Mouse (Mus musculus): Measurements from ENCODE around the gene 4930519P11Rik.

Gene 4930519P11Rik

DNA sequence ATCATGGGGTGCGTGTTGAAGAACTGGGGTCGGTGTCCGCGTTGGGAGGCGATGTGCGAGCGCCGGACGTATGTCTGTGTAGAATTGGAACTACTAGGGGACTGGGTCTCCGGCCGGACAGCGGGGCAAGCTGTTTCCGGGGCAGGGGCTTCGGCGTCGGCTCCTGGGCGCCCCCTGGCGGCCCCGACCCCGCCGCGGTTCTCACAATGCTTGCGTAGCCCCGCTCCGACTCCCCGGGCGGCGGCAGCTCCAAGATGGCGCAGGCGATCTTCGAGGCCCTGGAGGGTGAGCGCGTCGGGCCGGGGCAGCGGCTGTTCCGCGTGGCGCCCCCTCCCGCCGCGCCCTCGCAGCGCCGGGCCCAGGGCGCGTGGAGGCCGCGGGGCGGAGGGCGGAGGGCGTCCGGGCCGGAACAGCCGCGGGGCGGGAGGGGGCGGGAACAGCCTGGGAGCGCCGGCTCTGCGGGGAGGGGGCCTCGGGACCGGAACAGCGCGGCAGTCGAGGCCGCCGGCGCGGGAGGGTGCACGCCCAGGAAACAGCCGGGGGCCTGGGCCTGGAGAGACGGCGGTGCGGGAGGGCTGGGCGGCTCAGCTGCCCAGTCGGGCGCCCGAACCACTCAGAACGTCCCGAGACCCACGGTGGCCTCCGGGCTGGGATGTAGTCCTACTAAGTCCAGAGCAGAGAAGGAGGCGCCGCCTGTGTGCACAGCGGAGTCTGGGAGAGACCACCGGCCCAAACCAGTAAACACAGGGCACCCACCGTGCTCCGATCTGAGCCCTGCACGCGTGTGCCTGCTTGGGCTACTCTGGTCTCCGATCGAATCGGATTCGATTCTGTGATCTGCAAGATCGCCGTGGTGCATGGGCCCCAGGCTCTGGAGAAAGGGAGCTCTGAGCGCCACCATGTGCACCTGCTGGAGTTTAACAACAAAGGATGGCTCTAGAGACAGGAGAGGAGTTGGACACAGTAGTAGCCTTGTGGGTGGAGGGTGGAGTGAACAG lies at the start of gene 4930519P11Rik, which contains the start of gene Zfp341:
Gene 4930519P11Rik (minus strand): TSS at position 320 of the 998 bp plus-strand sequence.
Gene Zfp341 (plus strand): TSS at position 180 of the 998 bp plus-strand sequence.
- peak; percentile 95 for DNase-seq (ENCODE audit: low read depth)

DNA sequence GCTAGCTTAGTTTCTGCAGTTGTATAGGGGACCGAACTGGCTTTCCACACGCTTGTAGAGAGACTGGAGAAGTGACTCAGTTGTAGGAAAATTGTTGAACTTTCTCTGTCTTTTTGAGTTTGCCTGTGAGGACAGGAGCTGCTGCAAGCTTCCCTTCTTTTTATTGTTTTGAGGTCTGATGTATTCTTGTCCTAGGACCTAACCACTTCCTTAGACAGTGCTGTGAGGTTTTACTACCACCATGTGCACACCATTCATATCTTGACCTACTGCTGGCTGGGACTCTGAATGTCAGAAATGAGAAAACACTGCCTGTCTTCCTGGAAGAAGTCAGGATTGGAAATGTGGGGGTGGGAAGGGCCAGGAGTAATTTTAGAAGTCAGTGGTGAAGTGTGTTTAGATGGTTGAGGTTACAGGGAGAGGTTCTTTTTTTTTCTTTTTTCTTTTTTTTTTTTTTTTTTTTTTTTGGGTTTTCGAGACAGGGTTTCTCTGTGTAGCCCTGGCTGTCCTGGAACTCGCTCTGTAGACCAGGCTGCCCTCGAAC lies 46.4 kb upstream of the 4930519P11Rik start:
- DNase-seq (ENCODE audit: low read depth) = no peak

DNA sequence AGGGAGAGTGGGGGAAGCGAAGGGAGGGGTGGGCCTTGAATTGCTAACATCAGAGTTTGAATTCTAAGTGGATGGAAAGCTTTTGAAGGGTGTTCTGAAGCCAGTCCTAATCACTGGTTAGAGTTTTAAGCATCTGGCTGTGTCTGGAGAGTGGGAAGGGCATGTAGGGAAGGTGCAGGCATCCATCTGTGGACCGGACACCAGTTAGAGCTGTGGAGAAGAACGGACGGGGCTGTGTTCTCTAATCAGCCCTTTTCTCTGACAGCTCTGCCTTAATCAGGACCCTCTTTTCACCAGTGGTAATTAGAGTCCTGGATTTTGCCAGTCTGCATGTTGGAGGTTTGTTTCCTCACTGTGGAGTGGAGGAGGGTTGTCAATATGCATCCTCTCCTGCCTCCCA lies 45.8 kb upstream of the 4930519P11Rik start:
- no peak for DNase-seq (ENCODE audit: low read depth)

DNA sequence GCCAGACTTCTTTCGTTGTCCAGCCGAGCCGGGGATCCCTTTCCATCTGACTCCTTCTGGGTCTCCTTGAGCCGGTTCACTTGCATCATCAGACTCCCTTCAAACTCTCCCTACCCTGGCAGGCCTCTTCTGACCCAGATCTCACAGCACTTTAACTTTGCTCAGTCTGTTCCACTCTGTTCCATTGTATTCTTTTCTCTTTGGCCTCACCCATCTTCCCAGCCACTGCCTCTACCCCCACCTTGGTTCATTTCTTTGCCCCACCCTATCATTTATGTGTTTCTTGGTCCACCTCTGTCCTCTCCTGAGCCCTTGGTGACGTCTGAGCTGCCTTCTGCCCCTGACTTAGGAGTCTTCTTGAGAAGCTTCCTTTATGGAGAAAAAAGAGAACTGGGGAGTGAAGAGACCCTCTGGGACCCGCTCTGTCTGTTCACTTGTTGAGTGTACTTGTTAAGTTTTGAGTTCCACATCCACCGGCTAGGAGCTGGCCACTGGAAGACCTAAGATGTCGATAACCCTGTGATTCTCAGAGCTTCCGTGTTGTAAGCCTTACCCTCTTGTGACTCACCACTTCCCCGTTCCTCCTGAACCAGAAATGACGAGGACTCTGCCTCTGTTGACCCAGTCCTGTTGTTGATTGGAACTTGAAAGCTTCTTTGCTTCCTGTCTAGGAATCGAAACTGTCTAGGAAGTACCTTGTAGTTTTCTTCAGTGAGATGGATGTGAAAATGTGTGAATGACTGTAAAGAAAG lies 44.4 kb upstream of the 4930519P11Rik start:
- DNase-seq (ENCODE audit: low read depth) = peak; percentile 70

DNA sequence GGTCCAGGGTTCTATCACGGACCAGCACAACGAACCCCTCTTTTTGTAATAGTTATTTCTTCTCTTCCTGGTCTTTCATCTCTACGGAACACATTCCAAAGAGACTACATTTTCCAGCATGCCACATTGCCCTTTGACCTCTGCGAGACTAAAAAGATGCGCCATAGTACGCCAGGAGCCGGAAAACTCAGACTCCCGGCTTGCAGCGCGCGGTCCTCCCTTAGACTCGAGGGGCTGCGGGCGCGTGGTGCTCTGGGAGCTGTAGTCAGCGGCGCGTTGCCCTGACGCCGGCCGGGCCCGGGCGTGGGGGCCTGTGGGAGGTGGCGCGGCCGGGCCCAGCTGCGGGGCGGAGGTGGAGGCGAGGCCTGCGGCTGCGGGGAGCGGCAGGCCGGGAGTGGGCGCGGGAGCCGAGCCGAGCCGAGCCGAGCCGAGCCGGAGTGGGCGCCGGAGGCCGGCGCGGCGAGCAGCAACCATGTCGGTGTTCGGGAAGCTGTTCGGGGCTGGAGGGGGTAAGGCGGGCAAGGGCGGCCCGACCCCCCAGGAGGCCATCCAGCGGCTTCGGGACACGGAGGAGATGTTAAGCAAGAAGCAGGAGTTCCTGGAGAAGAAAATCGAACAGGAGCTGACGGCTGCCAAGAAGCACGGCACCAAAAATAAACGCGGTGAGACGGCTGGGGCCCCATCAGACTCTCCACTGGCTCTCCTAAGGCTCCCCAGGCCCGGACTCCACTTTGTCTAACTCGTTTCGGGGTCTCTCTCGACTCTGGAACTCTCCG lies 43.7 kb upstream of the 4930519P11Rik start:
- peak; percentile 98 for DNase-seq (ENCODE audit: low read depth)

DNA sequence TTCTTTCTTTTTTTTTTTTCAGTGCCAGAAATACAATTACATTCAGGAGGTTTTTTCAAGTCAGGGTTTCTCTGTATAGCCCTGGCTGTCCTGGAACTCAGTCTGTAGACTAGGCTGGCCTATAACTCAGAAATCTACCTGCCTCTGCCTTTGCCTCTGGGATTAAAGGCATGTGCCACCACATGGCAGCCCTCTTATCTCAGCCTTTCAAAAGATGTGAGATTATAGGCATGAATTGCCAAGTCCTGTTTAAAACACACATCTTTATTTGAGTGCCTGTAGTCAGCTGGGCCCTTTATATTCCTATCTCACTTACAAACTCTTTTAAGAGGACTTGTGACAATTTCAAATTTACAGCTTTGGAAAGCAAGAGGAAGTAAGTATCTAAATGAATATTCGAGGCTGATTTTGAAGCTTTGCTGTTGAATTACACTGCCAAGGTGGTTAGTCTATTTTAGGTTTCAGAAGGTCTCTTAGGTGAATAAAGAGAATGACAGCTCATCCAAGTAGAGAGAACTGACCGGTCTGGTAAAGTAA lies 42.7 kb upstream of the 4930519P11Rik start:
- DNase-seq (ENCODE audit: low read depth) = no peak

DNA sequence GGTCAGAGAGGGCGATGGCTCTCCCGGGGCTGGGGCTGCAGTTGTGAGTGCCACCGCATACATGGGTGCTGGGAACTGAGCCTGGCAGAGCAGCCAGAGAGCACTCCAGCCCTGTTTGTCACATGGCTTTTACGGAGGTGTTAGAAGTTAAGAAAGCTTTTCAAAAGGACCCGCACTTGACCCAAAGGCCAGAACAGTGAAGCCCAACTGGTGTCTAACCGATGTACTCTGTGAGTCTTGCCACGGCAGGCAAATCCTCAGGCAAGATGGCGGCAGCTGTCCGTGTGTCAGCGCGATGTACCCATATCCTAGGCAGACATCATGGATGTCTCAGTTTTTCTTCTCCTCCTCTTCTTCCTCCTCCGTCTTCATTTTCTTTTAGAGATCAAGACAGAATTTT lies 41.7 kb upstream of the 4930519P11Rik start:
- DNase-seq (ENCODE audit: low read depth) = no peak

DNA sequence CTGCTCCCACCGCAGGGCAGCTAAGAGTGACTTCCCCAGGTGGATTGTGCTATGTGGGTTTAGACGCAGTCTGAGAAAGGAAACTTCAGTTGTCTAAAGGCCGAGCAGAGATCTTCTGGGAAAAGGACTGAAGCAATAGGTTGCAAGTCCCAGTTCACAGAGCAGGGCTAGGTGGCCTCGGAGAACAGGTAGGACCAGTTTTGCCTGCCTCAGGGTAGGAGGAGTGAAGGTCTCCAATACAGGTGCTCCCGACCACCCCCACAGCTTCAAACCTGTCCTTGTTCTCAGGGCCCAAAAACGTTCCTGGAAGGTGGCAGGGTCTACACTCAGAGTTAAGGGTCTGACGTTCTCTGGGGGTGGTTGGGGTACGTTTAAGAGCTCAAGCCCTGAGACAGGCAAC lies 38.1 kb upstream of the 4930519P11Rik start, which contains the start of gene Chmp4b:
Gene Chmp4b (plus strand): TSS at position 343 of the 400 bp plus-strand sequence.
- DNase-seq (ENCODE audit: low read depth) = no peak

DNA sequence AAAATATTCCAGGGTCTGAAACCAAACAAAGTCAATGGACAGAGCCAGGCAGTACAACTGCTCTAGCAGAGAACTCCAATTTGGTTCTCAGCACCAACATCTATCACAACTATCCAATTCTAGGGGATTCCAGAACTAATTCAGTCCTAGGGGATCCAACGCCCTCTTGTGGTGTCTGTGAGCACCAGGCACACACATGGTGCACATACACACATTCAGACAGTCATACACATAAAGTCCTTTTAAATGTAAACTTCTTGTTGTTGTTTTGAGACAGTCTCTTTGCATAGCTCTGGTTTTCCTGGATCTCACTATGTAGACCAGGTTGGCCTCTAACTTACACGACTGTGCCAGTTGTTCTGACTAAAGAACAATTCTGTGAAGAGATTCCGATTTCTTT lies 37.2 kb upstream of the 4930519P11Rik start:
- DNase-seq (ENCODE audit: low read depth) = no peak

DNA sequence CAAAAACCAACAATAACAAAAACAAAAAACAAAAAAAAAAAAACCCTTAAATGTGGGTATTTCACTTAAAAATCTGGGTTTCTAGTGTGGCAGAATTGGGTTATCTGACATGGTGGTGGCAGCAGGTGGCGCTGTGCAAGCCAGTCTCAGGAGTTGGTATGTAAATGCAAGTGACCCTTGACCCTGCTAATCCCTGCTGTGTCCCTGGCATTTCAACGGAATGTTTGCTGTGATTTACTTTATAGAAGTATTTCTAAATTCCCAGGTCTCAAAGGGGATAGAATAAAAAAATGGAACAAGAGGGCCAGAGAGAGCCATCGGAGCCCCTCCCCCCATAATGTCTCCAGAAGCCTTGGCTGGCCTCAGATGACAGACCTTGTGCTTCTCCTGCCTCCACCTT lies 34.8 kb upstream of the 4930519P11Rik start:
- peak; percentile 36 for DNase-seq (ENCODE audit: low read depth)

DNA sequence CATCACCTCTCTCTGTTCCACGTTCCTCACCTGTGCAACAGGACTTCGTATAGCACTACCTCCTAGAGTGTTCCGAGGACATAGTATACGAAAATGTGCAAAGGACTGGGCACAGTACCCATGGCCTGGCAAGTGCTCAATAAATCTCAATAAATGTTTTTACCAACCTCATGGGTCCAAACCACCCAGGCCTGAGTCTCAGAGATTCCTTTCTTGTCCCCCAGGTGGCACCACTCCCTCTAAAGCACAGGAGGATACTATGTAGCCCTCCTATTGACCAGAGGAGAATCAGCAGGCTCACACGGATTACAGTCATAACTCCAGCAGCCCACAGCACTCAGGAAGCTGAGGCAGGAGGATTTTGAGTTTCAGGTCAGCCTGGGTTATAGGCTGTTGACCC lies 33.4 kb upstream of the 4930519P11Rik start:
- DNase-seq (ENCODE audit: low read depth) = peak; percentile 49

DNA sequence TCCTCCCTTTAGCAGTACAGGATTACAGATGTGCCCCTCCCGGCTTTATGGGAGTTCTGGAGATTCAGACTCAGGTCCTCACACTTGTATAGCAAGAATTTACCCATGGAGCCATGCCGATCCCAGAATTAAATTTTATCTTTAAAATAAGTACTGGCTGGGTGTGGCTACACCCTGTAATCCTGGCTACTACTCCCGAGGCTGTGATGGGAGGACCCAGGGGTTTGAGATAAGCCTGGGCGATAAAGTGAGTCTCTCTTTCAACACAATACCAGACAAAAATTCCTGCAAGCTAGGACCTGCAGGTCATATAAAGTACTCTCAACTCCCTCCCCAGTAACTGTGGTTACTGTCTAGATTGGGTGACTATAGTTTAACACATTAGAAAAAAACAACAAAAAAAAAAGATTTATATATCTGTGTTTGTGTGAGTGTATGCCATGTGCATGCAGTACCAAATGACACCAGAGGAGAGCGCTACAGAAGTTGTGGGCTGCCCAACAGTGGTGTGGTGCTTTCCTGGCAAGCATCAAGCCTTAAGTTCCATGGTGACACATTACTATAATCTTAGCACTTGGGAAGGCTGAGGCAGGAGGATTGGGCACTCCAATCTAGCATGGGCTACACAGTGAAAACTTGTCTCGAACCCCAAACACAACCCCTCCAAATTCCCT lies 29.6 kb upstream of the 4930519P11Rik start:
- DNase-seq (ENCODE audit: low read depth) = no peak

DNA sequence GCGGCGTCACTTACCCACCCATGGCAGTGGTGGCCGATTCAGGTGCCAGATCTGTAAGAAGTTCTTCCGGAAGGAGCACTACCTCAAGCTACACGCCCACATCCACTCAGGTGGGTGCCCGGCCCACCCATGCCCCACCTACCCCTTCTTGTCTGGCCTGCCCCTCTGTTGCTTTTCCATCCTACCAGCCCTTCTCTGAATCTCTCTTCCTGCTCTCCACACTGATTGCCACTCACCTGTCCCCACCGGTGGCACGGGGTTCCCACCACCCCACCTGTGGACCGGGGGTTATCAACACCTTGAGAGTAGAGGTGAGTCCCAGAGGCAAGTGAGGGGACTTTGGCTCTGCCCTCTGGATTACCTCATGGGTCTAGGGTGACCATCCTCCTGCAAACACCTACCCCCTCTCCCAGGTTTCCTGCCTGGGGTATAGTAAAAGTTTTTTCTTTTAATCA lies 28.8 kb upstream of the 4930519P11Rik start:
- no peak for DNase-seq (ENCODE audit: low read depth)

DNA sequence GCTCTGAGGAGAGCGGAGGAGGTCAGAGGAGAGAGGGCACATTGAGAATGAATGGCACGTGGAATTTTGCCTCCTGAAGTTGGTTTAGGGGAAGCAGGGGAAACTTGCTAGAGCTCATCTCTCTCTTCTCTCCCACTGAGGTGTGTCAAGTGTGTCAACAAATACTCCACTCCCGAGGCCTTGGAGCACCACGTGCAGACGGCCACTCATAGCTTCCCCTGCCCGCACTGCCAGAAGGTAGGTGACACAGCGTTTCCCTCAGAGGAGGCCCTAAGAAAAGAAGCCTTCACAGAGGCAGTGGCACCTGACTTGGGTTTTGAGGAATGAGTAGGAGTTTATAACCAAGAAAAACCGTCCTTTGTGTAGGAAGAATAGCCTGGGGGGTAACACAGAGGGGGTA lies 27.9 kb upstream of the 4930519P11Rik start:
- DNase-seq (ENCODE audit: low read depth) = no peak

DNA sequence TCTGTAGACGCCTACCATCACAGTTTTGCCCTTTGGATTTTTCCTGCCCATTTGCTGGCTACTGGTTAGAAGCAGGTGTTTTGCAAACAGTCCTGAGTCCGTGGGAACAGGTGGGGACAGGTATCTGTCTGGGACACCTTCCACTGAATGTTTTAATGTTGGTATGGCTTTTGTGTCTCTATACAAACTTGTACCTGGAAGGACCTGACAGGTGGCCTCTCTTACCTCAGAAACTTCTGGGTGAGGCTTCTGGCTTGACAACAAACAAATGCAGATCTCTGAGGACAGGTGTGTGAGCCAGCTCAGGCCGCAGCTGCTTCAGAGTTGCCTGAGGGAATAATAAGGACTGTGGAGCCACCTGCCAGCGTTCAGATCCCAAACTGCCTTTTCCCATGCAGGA lies 25.9 kb upstream of the 4930519P11Rik start:
- DNase-seq (ENCODE audit: low read depth) = no peak

DNA sequence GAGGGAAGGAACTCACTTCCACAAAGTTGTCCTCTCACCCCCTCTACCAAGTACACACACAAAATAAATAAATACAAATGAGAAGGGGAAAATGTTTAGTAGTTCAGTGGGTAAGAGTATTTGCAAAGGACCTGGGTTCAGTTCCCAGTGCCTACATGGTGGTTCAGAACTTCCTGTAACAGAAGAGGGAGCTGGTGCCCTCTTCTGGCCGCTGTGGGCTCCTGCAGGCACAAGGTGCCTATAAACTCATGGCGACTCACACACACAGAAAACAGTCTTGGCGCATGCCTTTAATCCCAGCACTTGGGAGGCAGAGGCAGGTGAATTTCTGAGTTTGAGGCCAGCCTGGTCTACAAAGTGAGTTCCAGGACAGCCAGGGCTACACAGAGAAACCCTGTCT lies 25.3 kb upstream of the 4930519P11Rik start:
- DNase-seq (ENCODE audit: low read depth) = peak; percentile 20

DNA sequence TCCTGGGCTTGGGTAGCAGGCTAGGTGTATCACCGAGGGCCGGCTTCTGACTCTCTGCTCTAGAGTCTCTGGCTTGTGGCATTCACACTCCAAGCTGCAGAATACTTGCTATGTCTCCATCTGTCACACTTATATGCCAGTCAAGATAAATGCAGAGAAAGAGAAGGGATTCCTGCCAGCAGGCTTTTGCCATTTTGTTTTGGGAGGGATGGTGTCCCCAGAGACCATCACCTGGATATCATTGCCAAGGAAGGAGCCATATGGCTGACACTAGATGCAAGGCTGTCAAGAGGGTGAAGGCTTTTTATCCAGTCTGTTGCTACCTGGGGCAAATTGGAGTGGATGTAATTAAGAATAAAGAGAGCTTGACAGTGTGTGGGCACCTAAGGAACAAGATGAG lies 22.6 kb upstream of the 4930519P11Rik start:
- no peak for DNase-seq (ENCODE audit: low read depth)

DNA sequence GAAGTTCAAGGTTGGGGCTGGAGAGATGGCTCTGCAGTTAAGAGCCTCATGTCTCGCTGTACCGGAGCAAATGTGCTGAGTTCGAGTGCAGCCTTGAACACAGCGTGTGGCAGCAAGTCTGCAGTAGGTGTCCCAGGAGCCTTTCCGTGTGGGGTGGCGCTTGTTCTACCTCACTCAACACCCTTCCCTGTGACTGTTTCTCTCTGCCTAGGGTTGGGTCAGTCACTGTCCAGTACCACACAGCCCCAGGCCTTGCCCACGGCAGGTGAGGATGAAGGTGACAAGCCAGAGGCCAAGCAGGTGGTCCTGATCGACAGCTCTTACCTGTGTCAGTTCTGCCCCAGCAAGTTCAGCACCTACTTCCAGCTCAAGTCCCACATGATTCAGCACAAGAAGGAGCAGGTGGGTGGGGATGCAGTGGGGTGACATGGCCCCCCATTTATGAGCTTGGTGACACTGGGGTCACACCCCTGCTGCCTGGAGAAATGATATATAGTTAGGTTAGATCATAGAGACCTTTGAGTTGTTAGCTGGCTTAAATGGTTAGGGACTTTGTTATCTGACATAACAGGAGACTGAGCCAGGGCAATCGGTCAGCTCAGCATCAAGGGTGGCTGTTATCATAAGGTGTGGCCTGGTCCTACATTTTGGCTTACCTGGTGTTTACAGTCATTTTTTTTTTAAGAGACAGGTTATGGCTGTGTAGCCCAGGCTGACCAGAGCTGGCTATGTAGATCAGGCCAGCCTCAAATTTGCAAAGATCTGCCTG lies 20.8 kb upstream of the 4930519P11Rik start:
- no peak for DNase-seq (ENCODE audit: low read depth)

DNA sequence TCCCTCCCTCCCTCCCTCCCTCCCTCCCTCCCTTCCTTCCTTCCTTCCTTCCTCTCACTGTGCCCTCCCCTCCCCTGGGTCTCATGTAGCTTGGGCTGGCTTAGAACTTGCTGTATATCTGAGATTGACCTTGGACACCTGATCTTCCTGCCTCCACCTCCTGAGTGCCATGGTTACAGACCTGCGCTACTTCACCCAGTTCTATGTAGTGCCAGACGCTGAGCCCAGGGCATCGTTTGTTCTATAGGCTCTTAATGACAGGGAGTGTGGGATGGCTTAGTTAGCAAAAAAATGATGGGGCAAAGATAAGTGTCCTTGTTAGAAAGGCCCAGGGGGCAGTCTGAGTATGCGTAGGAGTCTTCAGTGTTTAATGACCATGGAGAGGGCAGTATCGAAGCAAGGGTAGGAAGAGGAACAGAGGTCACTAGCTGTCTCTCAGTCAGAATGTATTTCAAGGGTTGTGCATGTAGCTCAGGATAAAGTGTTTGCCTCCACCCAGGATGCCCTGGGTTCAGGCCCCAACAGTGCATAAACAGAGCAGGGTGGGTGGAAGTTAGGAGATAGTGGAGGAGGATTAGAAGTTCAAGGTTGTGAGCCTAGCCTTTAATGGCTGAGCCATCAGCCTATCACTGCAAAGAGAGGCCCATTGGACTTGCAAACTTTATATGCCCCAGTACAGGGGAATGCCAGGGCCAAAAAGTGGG lies 20.0 kb upstream of the 4930519P11Rik start:
- no peak for DNase-seq (ENCODE audit: low read depth)

All from NIH3T3 (cell line).